Mouse (Mus musculus): ENCODE measurements around the gene Pold1.

Gene Pold1

DNA sequence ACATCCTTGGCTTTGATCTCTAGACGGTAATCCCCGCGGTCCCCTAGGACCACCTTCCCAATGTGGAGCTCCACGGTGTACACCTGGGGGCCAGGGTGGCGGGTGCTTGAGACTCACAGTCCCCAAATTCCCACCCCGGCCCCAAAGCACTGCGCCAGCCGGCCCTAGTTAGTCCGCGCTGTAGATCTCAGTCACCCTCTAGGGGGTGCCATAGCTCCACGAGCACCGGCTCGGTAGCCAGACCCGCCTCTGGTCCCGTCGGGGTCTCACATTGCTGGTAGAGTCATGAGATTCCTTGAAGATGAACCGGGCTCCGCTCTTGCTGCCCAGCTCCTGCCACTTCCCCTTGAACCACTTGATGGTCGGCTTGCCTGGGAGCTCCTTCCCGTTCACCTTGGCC is 26.9 kb downstream of the Pold1 start:
- peak; percentile 60 for DNase-seq

DNA sequence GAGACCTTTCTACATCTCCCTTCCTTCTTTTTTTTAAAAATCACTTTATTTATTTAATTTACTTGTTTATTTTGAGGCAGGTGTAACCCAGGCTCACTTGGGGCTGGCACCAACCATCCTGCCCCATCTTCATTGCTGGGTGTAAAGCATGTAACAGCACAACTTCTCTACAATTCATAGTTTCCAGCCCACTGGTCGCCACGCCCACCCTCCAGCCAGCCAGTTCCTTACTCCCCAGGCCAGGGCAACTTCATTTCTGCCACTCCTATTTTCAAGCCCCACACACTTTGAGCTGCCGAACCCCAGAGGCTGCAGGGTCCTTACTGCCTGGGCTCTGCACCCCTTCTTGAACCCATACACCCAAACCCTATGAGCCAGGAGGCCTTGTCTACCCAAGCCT is 27.7 kb downstream of the Pold1 start:
- DNase-seq = no peak

DNA sequence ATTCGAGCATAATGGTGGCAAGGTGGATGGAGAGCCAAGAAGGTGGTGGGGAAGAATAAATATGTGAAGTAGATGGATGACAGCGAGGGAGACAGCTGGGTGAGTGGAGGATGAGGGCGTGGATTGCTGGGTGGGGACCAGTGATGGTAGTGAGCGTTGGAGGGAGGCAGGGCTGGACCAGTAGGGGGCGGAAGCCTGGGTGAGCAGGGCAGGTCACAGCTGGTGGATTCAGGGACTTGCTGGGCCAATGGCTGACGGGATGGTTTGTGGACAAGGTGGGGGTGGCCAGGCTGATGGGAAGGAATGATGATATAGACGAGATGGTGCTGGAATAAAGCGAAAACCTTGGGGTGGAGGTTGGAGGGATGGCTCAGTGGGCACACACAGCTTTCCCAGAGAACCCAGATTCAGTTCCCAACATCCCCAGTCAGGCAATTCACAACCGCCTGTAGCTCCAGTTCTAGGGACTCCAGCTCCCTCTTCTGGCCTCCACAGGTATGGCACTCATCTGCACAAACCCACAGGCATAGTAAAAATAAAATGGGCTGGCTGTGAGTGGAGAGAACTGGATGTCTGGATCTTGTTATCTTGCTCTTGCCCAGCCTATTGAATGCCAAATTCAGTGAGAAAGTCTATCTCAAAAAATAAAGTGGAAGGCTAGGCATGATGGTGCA is 29.3 kb downstream of the Pold1 start:
- DNase-seq = no peak

DNA sequence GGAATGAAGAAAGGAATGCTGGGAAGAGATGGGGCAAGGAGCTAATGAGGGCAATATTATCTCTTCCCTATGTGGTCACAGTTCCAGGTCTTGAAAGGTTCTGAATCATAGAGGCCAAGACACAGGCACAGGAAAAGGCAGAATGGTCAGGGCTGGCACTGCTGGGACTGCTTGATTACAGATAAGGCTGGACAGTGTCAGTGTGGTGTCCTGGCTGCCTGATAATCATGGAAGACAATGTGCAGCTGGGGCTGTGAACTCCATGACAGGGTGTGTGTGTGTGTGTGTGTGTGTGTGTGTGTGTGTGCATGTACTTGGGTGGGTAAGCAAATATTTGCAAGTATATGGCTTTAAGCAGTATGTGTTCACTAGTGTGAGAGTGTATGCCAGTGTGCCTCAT is 41.2 kb downstream of the Pold1 start:
- no peak for DNase-seq

DNA sequence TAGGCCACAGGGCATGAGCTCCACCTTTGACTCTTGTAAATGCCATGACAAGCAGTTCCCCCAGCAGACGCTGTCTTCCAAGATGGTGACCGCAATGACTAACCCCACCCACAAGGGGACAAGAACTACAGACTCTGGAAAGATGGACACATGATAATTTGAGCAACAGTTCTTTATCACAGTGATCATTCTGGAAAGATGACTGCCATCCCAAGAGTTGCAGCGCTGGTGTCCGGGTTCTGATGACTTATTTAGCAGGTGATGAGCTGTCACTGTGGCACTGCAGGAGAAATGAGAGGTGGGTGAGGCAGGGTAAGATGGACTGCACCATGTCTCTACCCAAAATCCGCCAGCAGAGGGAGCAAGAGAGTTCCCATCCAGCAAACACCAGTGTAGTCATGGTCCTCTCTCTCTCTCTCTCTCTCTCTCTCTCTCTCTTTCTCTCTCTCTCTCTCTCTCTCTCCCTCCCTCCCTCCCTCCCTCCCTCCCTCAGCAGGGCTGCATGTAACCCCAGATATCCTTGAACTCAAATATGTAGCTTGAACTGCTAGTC is 47.0 kb downstream of the Pold1 start:
- DNase-seq = peak; percentile 83

DNA sequence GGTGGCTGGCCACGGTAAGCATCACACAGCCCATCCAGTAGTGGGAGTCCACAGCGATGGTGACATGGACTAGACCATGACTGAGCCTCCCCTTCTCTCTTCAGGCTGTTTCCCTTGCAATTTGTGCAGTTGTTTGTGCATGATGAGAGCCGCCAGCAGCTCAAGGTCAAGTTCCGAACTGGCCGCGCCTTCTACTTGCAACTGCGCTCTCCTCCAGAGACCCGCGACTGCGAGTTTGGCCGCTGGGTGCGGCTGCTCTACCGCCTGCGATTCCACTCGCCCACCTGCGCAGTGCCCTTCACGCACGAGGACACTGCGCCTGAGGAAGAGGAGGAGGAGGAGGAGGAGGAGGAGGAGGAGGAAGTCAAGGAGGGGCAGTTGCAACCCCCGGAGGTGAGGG is 48.6 kb downstream of the Pold1 start:
- DNase-seq = no peak

DNA sequence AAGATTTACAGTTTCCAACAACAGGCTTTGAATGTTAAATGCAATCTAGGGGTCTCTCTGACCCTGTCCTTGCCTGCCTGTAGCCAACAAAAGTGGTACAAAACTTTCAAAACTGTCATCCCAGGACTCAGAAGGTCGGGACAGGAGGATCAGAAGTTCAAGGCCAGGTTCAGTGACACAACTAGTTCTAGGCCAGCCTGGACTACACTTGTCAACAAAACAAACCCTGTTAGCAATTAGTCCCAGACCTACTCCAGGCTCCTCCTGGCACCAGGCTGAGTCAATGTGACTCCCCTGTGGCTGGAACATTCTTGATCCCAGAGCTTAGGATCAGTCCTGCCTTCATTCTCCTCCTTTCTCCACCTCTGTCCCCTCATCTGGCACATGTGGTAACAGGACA is 49.7 kb downstream of the Pold1 start:
- DNase-seq = no peak

DNA sequence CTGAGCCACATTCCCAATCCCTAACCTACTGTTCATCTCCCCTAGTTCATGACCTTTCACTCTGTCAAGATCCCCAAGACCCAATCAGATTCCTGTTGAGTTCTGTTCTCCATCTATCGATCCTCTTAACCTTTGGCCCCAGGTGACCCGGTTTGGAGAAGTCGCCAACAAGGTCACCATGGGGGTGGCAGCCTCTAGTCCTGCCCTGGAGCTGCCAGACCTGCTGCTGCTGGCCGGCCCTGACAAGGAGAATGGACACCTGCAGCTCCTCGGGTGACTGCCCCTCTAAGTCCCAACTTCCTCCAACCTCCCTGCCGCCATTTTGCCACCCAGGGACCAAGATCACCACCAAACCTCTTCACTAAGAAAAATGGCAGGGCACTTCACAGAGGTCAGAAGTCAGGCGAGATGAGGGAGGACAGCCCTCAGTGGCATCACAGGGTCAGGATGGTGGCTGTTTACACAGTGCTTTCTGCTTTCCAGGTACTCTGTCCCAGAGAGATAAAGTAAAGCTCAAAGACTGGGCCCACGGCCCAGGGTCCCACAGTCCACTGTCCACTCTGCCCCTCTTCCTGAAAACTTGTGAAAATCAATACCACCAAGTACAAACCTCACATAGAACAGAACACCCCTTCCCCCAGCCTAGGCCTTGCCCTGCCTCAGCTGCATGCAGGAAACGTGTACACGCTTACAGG is 51.1 kb downstream of the Pold1 start:
- DNase-seq = peak; percentile 23

DNA sequence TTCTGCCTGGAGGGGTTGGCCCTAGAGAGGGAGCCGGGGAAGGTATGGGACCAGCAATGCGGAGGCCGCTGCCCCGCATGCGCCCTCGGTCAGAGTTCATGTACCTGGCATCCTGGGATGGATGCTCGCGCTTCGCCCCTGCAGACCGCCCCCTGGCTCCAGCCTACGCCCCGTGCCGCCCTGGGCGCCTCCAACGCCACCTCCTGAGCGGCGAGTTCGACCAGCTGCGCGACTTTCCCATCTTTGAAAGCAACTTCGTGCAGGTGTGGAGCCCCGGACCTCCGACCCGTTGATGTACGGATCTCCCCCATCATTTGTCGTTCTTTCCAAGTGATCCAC is 51.9 kb downstream of the Pold1 start:
- no peak for DNase-seq

DNA sequence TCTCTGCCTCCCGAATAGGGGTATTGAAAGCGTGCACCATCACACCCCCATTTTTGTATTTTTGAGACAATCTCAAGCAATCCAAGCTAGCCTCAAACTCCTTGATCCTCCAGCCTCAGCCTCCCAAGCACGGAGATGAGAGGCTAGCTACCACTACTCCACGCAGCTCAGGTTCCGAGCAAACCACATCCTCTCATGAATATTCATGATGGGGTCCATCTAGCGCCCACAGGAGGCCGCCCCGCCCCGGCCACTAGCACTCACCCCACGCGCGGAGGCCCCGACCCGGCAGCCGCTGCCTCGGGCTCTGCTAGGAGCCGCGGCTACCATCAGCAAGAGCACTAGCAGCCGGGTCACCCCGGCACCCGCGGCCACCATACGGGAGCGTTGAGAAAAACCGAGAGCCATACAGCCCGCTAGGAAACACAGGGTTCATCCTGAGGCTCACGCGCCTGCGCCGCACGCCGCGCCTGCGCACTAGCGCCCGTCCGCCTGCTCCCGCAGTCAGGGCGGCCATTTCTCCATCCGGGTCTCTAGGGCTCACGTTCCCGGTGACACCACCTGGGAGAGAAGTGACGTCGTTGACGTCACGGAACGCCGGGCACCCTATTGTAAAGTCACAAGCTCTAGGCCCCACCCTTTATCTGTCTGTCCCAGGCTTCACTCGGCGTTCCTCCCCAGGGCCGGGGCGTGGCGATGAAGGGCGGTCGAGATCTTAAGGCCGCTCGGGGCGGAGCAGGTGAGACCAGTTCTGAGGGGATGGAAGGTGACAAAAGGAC is 52.5 kb downstream of the Pold1 start, which contains the start of the genes Emc10 and Fam71e1:
Emc10 (minus strand) TSS at position 538 of the 779 bp plus-strand sequence.
Fam71e1 (plus strand) TSS at position 590 of the 779 bp plus-strand sequence.
- peak; percentile 98 for DNase-seq

DNA sequence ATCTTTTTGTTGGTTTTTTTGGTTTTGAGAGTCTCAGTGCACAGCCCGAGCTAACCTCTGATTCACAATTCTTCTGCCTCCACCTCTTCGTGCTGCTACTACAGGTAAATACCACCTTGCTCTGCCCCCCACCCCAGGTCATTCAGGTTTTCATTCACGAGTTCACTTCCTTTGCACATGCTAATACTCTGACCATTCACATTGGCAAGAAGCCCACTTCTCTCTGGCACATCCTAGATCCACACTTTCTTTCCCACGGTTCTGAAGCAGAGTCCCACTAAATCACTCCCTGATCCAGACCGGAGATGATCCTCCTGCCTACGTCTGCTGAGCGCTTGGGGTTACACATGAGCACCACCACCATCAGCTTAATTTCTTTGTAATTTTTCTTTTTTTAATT is 53.6 kb downstream of the Pold1 start:
- DNase-seq = peak; percentile 5

DNA sequence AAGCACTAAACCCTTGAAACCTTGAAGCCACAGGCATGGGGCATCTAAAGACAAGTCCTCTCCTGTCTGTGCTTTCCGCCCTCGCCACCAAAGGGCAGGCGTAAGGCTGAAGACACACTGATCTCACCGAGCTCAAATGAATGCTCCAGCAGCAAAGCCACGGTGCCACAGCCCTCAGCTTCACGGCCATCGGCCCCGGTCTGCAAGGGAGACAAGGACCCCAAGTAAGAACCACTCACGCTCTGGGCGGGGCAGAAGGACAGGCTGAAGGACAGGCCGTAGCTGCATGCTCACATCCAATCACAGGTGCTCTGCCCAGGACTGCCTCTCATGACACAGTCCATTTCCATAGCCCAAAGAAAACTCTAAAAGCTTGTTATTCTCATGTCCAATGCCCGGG is 54.0 kb downstream of the Pold1 start:
- DNase-seq = peak; percentile 5

DNA sequence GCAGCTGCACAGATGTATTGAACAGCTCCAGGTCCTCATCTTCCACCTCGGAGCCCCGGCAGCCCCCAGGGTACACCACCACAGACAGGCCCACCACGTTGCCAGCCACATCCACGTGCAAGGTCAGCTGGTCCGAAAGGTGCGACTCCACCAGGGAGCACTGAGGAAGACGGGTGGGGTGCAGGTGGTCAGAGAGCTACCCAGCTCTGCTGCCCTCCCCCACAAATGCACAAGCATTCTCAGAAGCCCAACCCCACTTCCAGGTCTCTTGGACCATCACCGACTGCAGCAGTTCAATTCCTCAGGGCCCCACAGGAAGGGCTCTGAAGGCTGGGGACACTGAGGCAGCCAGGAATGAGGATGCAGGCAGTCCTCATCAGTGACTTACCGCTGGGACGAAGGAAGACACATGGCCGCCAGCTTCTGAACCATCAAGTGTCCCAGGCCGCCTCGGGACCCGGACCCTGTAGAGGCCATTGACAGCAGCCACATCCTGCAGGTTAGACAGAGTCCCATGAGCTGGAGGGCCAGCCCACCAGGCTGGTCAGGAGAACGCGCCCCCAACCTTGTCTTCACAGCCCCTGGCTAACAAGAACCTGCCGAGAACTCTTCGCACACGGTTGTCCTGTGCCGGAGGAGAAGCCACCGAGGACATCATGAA is 56.4 kb downstream of the Pold1 start:
- DNase-seq = no peak

DNA sequence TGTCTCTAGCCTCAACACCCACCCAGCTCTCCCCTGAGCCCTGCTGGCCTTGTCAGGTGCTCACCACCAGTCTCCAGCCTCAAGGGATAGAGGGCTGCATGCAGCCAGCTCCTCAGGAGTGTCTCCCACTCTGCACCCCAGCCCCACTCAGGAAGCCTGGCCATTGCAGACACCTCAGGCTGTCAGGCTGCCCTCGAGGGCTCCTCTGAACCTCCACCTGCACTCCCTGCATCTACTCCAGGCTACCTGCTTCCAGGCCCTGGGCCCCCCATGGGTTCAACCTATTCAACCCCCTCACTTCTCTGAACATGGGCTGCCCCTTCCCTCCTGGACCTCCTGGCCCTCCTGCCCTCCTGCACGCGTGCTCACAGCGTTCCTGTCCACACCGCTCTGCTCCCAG is 57.3 kb downstream of the Pold1 start:
- DNase-seq = no peak

DNA sequence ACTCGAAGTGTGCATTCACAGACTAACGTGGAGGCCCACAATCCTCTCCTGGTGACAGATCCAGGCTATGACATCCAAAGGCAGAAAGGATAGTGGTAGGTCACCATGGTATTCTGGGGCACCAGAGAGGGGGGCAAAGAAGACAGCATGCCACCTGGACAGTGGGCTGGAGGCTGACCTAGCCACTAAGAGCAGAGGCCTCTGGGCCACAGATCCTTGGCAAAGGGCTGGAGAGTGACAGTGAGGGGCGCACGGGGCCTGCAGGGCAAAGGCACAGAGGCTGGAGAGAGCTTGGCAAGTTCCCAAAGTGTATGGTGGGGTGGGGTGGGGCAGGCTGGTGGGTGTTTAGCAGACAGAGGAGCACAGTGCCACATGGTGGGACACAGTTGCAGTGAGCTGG is 58.4 kb downstream of the Pold1 start:
- peak; percentile 4 for DNase-seq

DNA sequence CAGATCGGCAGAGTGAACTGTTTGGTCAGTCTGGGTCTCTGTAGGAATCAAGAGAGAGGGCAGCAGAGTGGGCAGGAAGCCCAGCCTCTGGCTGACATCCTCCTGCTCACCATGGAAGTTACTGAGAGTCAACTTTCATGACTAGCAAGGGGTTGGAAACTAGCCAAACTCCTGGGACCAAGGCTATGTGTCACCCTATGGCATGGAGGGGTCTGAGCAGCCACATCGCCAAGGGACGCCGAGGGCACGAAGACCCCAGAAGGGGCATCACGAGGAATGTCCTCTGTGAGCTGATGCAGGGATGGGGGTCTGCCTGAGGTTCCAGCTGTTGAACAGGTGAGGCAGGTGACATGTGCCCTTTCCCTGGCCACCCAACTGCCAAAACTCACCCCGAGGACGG is 60.1 kb downstream of the Pold1 start:
- peak; percentile 3 for DNase-seq

DNA sequence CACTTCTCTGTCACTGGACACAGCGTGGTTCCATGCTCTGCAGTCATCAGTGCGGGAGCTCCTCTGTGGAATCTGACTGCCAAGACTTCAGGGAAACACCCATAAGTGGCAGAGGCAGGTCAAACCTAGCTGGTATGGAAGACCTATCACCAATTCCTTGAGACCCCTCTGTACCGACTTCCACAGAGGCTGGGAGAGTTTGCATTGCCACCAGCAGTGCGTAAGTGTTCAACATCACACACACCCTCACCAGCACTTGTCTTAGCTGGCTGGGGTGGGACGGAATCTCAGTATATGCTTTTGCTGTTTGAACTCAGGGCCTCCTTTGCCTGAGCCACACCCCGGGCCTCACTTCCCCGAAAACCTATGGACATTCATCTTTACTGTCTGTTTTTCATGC is 60.7 kb downstream of the Pold1 start:
- no peak for DNase-seq

DNA sequence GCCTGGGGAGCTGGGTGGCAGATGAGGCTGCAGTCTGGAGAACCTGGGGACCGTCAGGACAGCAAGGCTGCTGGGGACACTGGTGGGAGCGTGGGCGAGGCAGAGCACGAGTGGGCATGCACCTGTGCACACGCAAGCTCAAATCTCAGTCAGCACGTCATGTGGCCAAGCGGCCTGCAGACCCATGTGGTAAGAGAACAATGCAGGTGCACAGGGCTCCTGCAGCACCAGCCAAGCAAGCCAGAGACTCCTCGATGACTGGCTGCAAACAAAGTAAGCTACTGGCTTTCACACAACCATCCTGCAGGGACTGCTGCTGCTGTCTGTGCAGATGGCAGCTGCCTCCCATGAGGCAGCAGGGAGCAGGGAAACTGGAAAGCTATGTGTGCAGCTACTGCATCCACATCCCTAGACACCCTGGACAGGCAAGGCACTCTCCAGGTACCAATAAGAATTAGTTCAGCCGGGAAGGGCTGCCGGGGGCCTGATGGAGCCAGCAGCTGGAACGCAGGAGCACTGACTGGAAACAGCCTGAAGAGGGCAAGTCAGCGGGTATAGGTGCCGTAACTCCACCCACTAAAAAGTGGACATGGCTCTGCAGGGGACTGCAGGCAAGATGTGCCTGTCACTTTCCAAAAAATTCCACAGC is 61.6 kb downstream of the Pold1 start:
- DNase-seq = peak; percentile 4

DNA sequence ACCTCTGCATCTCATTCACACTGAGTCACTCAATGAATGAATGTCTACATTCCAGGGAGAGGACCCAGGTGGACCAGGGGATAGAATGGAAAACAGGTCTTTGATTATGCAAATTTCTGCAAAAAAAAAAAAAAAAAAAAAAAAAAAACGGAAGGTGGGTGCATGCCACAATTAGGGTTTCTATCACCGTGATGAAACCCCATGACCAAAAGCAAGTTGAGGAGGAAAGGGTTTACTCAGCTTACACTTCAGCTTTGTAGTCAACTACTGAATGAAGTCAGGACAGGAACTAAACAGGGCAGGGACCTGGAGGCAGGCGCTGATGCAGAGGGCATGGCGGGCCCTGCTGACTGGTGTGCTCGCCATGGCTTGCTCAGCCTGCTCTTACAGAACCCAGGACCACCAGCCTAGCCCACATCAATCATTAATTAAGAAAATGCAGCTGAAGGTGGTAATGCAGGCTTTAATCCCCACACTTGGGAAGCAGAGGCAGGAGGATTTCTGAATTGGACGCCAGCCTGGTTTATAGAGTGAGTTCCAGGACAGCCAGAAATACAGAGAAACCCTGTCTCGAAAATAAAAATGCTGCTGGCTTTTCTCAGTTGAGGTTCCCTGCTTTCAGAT is 63.0 kb downstream of the Pold1 start:
- no peak for DNase-seq

DNA sequence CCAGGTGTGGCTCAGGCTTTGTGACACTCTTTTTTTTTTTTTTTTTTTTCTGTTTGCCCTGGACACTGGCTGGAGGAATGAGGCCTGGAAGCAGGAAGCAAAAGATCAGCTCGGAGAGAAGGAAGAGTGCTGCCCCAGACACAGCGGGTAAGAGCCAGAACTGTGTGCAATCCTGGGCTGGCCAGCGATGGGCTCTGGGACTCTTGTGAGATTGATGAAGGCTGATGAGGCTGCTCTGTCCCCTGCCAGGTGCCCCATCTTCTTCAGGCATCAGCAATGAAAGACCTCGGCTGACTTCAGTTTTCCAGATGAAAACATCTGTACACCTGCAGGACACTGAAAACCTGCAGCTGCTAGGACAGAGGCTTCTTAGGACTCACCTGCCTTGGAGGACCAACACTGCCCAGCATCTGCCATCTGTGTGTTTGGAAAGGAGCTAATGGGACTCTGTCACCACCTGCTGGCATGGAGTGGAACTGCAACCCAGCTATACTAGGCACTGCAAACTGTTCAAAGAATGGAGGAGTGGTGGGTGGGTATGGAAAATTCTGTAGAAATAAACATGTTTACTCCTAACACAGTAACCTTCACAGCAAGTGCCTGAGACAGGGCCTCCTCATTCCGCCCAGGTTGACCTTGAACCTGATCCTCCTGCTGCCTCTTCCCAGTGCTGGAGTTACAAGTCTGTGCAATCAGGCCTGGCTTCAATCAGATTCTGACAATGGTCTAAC is 63.6 kb downstream of the Pold1 start:
- DNase-seq = peak; percentile 88

DNA sequence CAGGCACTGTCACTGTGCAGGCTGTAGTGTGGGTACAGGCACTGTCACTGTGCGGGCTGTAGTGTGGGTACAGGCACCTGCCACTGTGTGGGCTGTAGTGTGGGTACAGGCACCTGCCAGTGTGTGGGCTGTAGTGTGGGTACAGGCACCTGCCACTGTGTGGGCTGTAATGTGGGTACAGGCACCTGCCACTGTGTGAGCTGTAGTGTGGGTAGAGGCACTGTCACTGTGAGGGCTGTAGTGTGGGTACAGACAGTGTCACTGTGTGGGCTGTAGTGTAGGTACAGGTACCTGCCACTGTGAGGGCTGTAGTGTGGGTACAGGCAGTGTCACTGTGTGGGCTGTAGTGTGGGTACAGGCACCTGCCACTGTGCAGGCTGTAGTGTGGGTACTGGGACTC is 64.5 kb downstream of the Pold1 start:
- DNase-seq = no peak

All from right cerebral cortex, postnatal 4 days (tissue).